Mouse (Mus musculus) retina, adult 2 months (tissue): ENCODE results near the gene Cyp4f18.
A peak's percentile ranks its signal among the peaks of the same experiment; 100 is the strongest.
"Not testable (repeated sequence)": the region's sequence is repeated elsewhere in the genome, so short reads cannot be mapped to it uniquely, and the experiment has no call there.

Experiments
- DNase-seq: peaks from one replicate; pipeline ENCODE4 v3.0.0-alpha.2; 2012; ENCODE audit warnings: low read depth, low spot score

Gene Cyp4f18

GRCm38 (mm10) chr8:72009473-72009872, at the start of gene Cyp4f18:
Cyp4f18 (minus strand) TSS chr8:72009626.
- no peak for DNase-seq

GRCm38 (mm10) chr8:72057643-72058042, 48.2 kb upstream of the Cyp4f18 start:
- not testable (repeated sequence) for DNase-seq

- not testable (repeated sequence) for DNase-seq
These were observed 45.2 kb upstream of the Cyp4f18 start for GRCm38 (mm10) chr8:72054633-72055032.

- no peak for DNase-seq
These were observed 33.1 kb upstream of the Cyp4f18 start for GRCm38 (mm10) chr8:72042493-72042892.

- not testable (repeated sequence) for DNase-seq
These were observed 31.5 kb upstream of the Cyp4f18 start, which contains the start of gene Olfr372 for GRCm38 (mm10) chr8:72040918-72041317. Olfr372 (plus strand) TSS chr8:72041218.

- DNase-seq, result not testable (repeated sequence)
These were observed 23.5 kb upstream of the Cyp4f18 start for GRCm38 (mm10) chr8:72032926-72033325.

GRCm38 (mm10) chr8:72024886-72025285, 15.5 kb upstream of the Cyp4f18 start:
- DNase-seq, result not testable (repeated sequence)

- no peak for DNase-seq
These were observed 10.4 kb upstream of the Cyp4f18 start for GRCm38 (mm10) chr8:72019816-72020215.

- not testable (repeated sequence) for DNase-seq
These were observed 9.6 kb upstream of the Cyp4f18 start for GRCm38 (mm10) chr8:72019022-72019421.

- DNase-seq, result no peak
These were observed 8.7 kb upstream of the Cyp4f18 start for GRCm38 (mm10) chr8:72018141-72018540.

GRCm38 (mm10) chr8:72017339-72017738, 7.9 kb upstream of the Cyp4f18 start:
- not testable (repeated sequence) for DNase-seq

- not testable (repeated sequence) for DNase-seq
These were observed 4.2 kb upstream of the Cyp4f18 start for GRCm38 (mm10) chr8:72013506-72014228.

- DNase-seq, result no peak
These were observed 1.2 kb downstream of the Cyp4f18 start for GRCm38 (mm10) chr8:72008134-72008641.

GRCm38 (mm10) chr8:72006763-72007162, 2.7 kb downstream of the Cyp4f18 start:
- no peak for DNase-seq

- no peak for DNase-seq
These were observed 3.5 kb downstream of the Cyp4f18 start for GRCm38 (mm10) chr8:72005912-72006311.

- DNase-seq, result no peak
These were observed 6.5 kb downstream of the Cyp4f18 start for GRCm38 (mm10) chr8:72002942-72003341.

- no peak for DNase-seq
These were observed 9.2 kb downstream of the Cyp4f18 start for GRCm38 (mm10) chr8:72000223-72000622.

- DNase-seq, result no peak
These were observed 10.0 kb downstream of the Cyp4f18 start for GRCm38 (mm10) chr8:71999434-71999833.

GRCm38 (mm10) chr8:71988867-71989599, 20.4 kb downstream of the Cyp4f18 start:
- DNase-seq, result no peak

- DNase-seq, result peak; percentile 51
These were observed 21.1 kb downstream of the Cyp4f18 start for GRCm38 (mm10) chr8:71988110-71988866.

GRCm38 (mm10) chr8:71984601-71985000, 24.8 kb downstream of the Cyp4f18 start:
- peak; percentile 74 for DNase-seq

GRCm38 (mm10) chr8:71981456-71981855, 28.0 kb downstream of the Cyp4f18 start:
- no peak for DNase-seq
